Mouse (Mus musculus) liver, embryonic 14.5 days (tissue): ENCODE data around the gene Plekho2. TPM values are rescaled to one million over a fixed set of nuclear protein-coding genes. Genes with fewer than 3 reads are reported as not detected.

Experiments used
- ATAC-seq: fragments of 200-750 bp; cut with Nextera tagmentation; 2 replicates; pipeline ENCODE4 v1.8.0; 2017; ENCODE audit warnings: moderate number of reproducible peaks, mild to moderate bottlenecking, moderate library complexity; ENCODE audit not compliant: insufficient read depth
- DNase-seq, 3 experiments: peaks; one replicate each; pipeline ENCODE4 v3.0.0-alpha.2; 2012 to 2013; ENCODE audit warnings: low read depth in 3 of 3, low spot score in 3 of 3
- H3K27ac ChIP-seq: fragments of 300-500 bp; sonication (generic); 2 replicates; pipeline ENCODE4 v1.5.1; 2014; ENCODE audit warnings: moderate library complexity, mild to moderate bottlenecking, control low read depth, inconsistent platforms
- H3K27me3 ChIP-seq: fragments of 300-500 bp; sonication (generic); 2 replicates; pipeline ENCODE4 v1.6.1; 2014; ENCODE audit warnings: mild to moderate bottlenecking, low read length, moderate library complexity; ENCODE audit not compliant: control insufficient read depth, insufficient read depth
- H3K36me3 ChIP-seq: fragments of 300-500 bp; sonication (generic); replicated peaks from 2 replicates; pipeline ENCODE4 v1.6.1; 2014; ENCODE audit warnings: low read depth; ENCODE audit not compliant: control insufficient read depth, insufficient read depth
- H3K4me1 ChIP-seq, 2 experiments: fragments of 200-500 bp in 1 of 2; fragments of 300-500 bp in 1 of 2; sonication (generic) in 1 of 2; replicated peaks; 2 replicates each; pipeline ENCODE4 v1.6.1; 2012 to 2014; ENCODE audit warnings: antibody characterized with exemption in 1 of 2, inconsistent platforms in 1 of 2, low read length in 1 of 2; ENCODE audit not compliant: control insufficient read depth in 2 of 2, insufficient read depth in 2 of 2
- H3K4me2 ChIP-seq: fragments of 300-500 bp; sonication (generic); 2 replicates; pipeline ENCODE4 v1.6.1; 2014; ENCODE audit warnings: low read depth, mild to moderate bottlenecking, control low read depth, moderate library complexity
- H3K4me3 ChIP-seq, 2 experiments: fragments of 200-500 bp in 1 of 2; fragments of 300-500 bp in 1 of 2; sonication (generic) in 1 of 2; 2 replicates each; pipeline ENCODE4 v1.5.1; 2012 to 2014; ENCODE audit warnings: low read depth in 2 of 2, low read length in 2 of 2, mild to moderate bottlenecking in 2 of 2, control low read depth in 1 of 2, inconsistent platforms in 1 of 2, moderate library complexity in 1 of 2; ENCODE audit not compliant: insufficient read depth in 1 of 2
- H3K9ac ChIP-seq: fragments of 300-500 bp; sonication (generic); replicated peaks from 2 replicates; pipeline ENCODE4 v1.6.1; 2014; ENCODE audit warnings: mild to moderate bottlenecking, control low read depth, moderate library complexity
- H3K9me3 ChIP-seq: fragments of 300-500 bp; sonication (generic); 2 replicates; pipeline ENCODE4 v1.6.1; 2016; ENCODE audit warnings: low read length, mixed read lengths; ENCODE audit not compliant: control insufficient read depth
- CTCF ChIP-seq: IDR thresholded peaks from 2 replicates; pipeline ENCODE4 v1.5.1; 2016; ENCODE audit warnings: antibody characterized with exemption, low read depth, control low read depth
- EP300 ChIP-seq: IDR thresholded peaks from 2 replicates; pipeline ENCODE4 v1.6.1; 2016; ENCODE audit warnings: antibody characterized with exemption, low read depth
- WGBS: fragments of 180-500 bp; shearing (Covaris S2); extraction: QIAGEN DNeasy Blood & Tissue Kit; methylation state at CpG from one replicate; pipeline ENCODE4 v1.1.7; 2014; ENCODE audit not compliant: insufficient replicate concordance; 5-methylcytosine and 5-hydroxymethylcytosine counted together
- polyA plus RNA-seq, 2 experiments: library from polyadenylated mRNA; depleted of rRNA in 1 of 2; stranded (reverse) in 1 of 2; unstranded in 1 of 2; fragments of >200 nt; fragmentation: Nextera tagmentation in 1 of 2; extraction: Ambion mirVana in 1 of 2; gene quantifications; 2 replicates each; pipeline versions ENCODE4 v1.2.1 to v1.2.3; 2012 to 2014

The Plekho2 gene
- polyA plus RNA-seq, 2 experiments = 15.7 to 21.5 TPM

DNA sequence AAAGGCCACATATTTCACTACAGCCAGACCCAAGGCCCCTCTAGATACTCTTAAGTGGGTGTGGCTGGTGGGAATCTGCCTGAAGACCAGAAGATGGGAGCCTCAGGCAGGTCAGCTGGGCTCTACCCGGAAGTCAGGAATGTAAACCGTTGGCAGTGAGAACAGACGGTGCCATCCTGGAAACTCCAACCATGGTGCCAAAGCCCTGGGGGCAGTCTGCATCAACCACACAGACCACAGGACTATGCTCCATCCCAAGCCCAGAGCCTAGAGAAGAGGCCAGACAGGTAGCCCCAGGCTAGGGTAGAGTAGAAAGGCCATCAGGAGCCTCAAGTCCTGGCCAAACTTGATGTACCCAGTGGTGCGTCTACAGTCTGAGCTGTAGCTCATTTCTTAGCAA is 24.2 kb downstream of the Plekho2 start:
- ATAC-seq (no peak), DNase-seq (no peak)
- no peak for TF ChIP-seq CTCF
- TF ChIP-seq EP300 = no peak
- H3K9ac ChIP-seq = peak overlapping the region; percentile 58
- H3K27ac ChIP-seq = peak overlapping the region; percentile 94
- H3K27me3 ChIP-seq = no peaks in the 10 kb centered on the region
- peaks cover 67 to 76% of the 10 kb centered on the region in 2 experiments for H3K4me1 ChIP-seq
- peaks cover 83% of the 10 kb centered on the region for H3K36me3 ChIP-seq
- no peaks in the 10 kb centered on the region for H3K9me3 ChIP-seq
- H3K4me2 ChIP-seq = peak overlapping the region; percentile 64
- 62% methylated on average over 4 of the region's 4 CpGs for WGBS
- peak overlapping the region; percentile 7 to 25; a peak in 3 of 4 replicates for H3K4me3 ChIP-seq

DNA sequence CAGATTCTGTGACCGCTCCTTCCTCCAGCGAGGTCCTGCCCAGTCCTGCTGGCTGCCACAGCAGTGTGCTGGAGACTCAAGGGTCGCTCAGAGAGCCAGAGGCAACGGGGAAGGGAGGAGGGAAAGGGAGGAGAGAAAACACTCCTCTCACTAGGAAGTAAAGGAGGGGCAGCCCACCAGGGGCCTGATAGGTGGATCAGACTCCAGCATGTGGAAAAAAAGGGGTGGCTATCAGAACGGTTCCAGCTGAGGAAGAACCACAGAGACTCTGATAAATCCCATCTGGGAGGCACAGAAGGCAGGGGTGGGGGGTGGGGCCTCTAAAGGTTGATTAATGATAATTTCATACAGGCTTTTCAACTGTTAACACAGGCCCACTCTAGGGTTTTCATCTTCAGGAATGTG is 24.8 kb downstream of the Plekho2 start:
- peak; percentile 87 to 91 (median 91) for DNase-seq
- Histone ChIP-seq H3K4me1 (peaks cover 67 to 78% of the 10 kb centered on the region in 2 experiments), H3K27me3 (no peaks in the 10 kb centered on the region), H3K27ac (peak overlapping the region; percentile 94), H3K4me2 (peak overlapping the region; percentile 64), H3K9ac (peak overlapping the region; percentile 64), H3K4me3 (peak overlapping the region; percentile 7 to 30; a peak in 3 of 4 replicates), H3K36me3 (peaks cover 77% of the 10 kb centered on the region), H3K9me3 (no peaks in the 10 kb centered on the region)
- TF ChIP-seq EP300 (peak; percentile 95), CTCF (0 out of 2 replicates have a peak, but pooled peaks have one; percentile 1)
- peak; percentile 95 for ATAC-seq
- 9% methylated on average over 5 of the region's 5 CpGs for WGBS

DNA sequence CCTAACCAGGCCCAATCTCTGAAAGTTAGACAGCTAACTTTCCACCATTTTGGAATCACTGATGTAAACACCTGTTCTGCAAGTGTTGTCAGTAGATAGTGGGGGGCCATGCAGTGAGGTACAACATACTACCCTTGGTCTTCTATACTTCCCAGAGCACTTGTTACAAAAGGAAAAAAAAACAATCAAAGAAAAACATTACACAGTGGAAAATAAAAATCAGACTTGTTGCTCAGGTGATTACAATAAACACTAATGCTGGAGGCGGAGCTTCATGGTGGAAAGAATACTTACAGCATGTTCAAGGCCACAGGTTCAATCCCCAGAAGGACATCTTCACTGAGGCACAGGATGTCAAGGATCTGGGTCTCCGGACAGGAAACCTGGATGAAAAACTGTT is 27.1 kb downstream of the Plekho2 start:
- H3K4me2 ChIP-seq = no peak overlapping the region
- H3K4me3 ChIP-seq = no peak overlapping the region
- H3K4me1 ChIP-seq = peaks cover 66 to 74% of the 10 kb centered on the region in 2 experiments
- H3K27me3 ChIP-seq = no peaks in the 10 kb centered on the region
- no peaks in the 10 kb centered on the region for H3K9me3 ChIP-seq
- H3K9ac ChIP-seq = no peak overlapping the region
- peaks cover 54% of the 10 kb centered on the region for H3K36me3 ChIP-seq
- no peak for DNase-seq
- WGBS = 86% methylated on average over 2 of the region's 2 CpGs
- TF ChIP-seq EP300 (no peak), CTCF (no peak)
- peak overlapping the region; percentile 63 for H3K27ac ChIP-seq
- ATAC-seq = no peak

DNA sequence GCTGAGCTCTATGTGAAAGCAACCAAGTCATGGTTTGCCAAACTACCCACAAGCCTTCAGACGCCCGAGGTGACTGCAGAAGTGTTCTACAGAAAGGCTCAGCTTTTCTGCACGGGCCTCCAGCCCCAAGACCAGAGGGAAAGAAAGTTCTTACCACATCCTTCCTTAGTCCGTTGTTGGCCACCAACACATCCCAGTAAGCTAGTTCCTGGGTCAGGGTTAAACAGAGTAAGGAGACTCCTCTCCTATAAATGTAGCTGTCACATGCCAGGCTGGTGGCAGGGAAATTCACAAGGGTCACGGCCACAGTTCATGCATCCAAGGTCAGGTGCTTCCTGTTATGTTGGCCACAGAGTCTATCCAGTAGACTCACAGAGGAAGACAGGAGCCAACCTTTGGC is 27.7 kb downstream of the Plekho2 start:
- Histone ChIP-seq H3K27ac (peak overlapping the region; percentile 63), H3K9ac (no peak overlapping the region), H3K9me3 (no peaks in the 10 kb centered on the region), H3K4me3 (no peak overlapping the region), H3K27me3 (no peaks in the 10 kb centered on the region), H3K4me2 (no peak overlapping the region), H3K4me1 (peaks cover 61 to 68% of the 10 kb centered on the region in 2 experiments), H3K36me3 (peaks cover 48% of the 10 kb centered on the region)
- no peak for ATAC-seq
- no peak for TF ChIP-seq EP300
- TF ChIP-seq CTCF = no peak
- DNase-seq = no peak
- 35% methylated on average over 5 of the region's 5 CpGs for WGBS

DNA sequence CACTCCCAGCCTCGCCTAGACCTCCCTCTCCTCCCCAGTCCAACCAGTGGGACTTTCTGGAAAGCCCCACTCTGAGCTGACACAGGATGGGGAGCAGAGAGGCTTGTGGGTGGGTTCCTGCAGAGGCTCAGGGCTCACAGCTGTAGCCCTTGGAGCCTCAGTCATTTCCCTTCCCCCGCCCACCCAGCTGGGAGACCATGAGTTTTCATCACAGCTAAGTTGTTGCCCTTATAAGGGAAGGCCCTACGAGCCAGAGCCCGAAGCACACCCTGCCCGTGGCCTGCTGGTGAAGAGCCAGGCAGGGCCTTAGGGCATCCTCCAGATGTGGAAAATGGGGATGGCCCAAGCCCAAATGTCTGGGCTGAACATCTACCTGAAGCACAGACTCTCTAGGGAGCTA is 28.8 kb downstream of the Plekho2 start:
- H3K9me3 ChIP-seq = no peaks in the 10 kb centered on the region
- H3K36me3 ChIP-seq = peaks cover 37% of the 10 kb centered on the region
- no peaks in the 10 kb centered on the region for H3K27me3 ChIP-seq
- peaks cover 59 to 67% of the 10 kb centered on the region in 2 experiments for H3K4me1 ChIP-seq
- peak overlapping the region; percentile 63 for H3K27ac ChIP-seq
- no peak overlapping the region for H3K4me2 ChIP-seq
- WGBS = 14% methylated on average over 5 of the region's 5 CpGs
- no peak for ATAC-seq
- H3K9ac ChIP-seq = peak overlapping the region; percentile 24
- no peak for DNase-seq
- TF ChIP-seq CTCF (no peak), EP300 (no peak)
- no peak overlapping the region for H3K4me3 ChIP-seq
